Mouse (Mus musculus) spleen, postnatal 36 days (tissue): ENCODE data around the gene Acta2.

Source experiments
- DNase-seq, 2 experiments: peaks; one replicate each; pipeline ENCODE4 v3.0.0; 2022; ENCODE audit warnings: low spot score in 2 of 2, mixed read lengths in 1 of 2

Gene Acta2

DNA sequence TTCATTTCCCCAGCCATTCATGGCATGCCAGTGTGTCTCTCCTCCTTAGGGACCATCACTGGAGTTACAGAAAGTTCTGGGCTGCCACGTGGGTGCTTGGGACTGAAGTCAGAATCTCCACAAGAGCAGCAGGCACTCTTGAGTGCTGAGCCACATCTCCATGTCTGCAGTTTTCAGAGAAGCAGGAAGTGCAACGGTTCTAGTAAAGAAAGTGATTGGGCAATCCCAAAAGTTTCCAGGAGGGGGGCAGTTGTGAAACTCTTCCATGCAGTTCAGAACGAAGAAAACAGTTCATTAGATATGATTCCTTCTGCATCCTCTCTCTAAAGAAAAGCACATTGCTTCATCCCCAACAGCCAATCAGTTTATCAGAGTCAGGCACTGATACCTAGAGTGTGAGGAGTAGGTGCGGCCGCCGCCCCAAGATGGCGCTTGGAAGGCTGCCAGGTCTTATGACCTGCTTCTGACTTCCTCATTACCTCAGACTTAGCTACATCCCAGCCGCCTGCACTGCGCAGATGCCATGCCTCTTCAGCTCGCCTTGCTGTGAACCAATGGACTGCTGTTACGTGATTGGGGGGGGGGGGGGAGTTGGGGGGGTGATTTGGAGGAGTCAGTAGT is 14.8 kb upstream of the Acta2 start:
- DNase-seq = peak in 1 of 2 experiments; percentile 11

DNA sequence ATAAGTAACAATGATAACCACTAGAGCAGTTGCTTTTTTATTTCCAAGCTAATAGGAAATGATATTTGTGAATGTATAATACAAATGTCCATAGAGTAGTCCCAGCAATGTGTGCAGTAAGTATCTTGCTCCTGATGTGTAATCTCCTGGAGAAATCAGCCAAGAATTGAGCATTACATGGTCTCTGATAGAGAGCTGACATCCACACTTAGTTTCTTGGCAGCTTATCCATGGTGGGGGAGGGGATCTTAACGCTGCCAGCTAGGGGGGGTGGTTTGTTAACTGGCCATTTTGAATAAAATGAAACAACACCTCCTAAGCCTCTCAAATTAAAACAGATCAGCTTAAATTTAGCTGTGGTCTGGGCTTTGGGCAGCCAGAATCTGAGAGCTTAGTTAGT is 13.6 kb upstream of the Acta2 start:
- DNase-seq = no peak

DNA sequence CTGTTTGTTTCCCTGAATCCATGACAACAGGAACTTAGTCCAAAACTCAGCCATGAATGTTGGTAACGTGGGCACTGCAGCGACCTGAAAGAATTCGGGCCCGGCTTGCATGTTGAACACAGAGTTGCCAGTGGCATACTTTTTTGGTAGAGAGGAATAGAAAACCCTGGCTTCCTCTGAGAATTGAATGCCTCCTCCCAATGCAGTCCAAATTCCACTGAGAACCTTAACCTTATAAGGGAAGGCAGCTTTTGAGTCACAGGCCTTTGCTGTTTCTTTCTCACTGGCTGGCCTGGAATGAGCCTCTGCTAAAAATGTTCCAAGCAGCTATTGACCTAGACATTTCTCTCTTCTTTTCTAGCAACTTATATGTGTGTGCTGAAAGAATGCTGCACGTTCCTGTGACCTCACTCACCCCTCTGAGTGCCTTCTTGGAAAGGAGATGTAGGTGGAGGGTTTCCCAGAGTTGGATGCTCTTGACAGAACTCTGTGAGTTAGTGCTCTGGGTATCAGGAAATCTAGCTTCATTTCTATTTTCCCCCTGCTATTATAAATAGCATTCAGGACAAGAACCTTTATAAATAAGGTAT is 10.3 kb upstream of the Acta2 start:
- no peak for DNase-seq

DNA sequence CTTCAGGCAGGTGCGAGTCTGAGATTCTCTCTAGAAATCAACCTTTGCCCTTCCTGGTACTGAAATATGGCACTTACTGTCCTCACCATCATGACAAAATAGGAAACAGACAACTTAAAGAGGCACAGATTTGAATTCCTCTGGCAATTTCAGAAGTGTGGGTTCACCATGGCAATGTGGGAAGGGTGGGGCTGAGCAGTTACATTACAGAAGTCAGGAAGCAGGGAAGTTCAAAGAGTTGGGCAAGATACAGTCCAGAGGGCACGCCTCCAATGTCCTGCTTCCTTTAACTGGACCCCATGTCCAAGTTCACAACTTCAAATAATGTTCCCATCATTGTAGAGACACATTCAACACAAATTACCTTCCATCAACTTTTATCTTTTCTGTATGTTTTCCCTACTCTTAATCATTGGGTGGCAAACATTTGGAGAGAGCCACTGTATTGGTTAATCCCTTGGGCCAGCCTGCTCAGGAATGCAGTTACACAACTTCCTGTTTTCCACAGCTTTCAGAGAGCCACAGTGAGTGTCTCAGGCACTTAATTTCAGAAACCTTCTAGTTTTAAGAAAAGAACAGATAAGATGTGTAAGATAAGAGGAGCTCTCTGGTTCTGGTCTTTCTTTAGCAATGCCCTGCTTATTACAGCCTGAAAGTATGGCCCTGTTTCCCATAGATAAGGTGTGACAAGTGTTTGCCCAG is 7.0 kb upstream of the Acta2 start:
- no peak for DNase-seq

DNA sequence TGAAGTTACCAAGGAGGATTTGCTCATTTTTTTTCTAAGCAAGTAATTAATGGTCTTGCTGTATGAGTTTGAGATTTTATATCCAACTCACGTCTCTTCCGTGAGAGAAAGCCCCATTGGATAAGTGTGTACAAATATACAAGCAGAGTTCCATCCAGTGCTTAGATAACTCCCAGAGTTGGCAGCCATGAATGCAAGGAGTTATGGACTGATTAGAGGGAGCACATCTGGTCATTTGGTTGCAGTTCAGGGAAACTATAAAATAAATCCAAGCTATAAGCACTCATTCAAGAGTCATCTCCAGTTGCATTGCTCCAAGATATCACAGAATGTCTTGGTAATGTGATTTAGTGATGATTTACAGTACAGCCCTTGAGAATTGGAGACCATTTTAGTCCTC is 1.5 kb upstream of the Acta2 start:
- no peak for DNase-seq

DNA sequence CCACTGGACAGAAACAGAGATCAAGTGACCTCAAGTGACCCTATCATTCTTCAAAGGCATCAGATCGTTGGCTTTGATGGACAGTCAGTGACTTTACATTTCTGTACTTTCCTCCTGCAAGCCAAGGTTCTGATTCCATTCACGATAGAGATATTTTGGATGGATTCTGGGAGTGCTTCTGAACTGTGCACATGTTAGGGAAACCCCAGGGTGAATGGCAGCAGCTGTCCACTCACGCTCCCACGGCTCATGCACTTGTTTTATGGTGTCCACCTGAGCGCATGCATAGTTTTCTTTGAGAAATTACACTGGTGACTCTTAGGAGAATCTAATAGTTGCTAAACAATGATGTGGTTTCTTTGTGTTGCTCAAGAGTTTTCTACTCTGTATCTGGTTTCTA is 759 bp upstream of the Acta2 start:
- no peak for DNase-seq

DNA sequence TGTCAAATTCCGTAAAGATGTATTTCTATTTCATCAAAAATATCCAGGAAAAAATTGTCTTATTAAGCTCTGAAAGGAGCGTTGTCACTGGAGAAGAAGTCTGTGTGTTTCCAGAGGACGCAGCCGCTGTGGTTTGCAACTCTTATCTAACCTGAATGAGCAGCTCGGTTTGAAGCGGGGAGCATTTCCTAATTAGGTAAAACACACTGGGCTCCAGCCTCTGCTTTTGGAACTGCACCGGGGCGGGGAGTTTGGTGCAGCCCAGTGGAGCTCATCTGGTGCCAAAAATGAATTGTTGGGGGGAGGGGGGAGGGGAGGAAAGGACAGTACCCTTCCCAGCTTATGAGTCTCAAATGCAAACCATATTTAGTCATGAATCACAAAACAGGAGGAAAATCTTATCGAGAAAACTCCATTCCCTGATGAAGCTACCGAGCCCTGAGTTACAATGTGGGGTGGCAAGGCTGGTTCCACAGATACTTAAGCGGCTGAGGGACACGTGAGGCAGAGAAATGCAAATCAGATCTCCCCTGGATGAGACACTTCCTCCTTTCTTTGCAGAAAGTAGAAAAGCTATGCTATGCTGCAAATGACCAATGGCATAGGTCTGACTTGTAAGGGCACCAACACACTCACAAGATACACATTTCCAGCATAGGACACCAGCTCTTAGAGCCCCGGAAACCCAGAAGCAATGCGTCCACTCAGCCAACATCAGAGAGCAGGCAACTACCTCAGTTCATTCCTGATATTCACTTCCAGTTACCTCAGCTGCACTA is 1.1 kb downstream of the Acta2 start:
- peak; percentile 65 to 73 for DNase-seq

DNA sequence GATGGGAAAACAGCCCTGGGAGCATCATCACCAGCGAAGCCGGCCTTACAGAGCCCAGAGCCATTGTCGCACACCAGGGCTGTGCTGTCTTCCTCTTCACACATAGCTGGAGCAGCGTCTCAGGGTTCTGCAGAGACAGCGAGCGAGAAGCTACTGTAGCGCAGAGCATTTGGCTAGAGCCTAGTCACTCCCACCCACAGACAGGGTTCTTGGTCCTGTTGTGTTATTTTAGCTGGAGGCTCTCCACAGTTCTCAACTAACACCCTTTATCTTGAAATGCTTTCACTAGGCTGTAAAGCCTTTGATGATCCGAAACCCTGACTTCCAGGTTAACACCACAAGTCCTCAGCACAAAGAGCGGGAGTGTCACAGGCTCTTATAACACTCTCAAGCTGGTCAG is 2.9 kb downstream of the Acta2 start:
- DNase-seq = no peak

DNA sequence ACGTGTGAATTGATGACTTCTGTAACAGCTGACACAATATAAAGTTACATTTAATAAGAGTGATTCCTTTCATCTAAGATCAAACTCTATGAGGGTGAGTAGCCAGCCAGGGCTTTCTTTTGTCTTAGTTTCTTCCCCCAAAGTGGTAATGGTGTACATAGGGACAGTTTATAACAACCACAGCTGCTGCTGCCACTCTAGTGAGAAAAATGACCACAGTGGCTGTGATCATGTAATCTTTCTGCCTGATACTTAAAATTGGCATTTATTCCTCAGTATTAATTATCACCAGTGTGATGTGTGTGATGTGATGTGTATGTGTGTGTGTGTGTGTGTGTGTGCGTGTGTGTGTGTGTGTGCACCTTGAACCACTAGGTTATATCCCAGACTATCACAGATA is 3.5 kb downstream of the Acta2 start:
- DNase-seq = no peak

DNA sequence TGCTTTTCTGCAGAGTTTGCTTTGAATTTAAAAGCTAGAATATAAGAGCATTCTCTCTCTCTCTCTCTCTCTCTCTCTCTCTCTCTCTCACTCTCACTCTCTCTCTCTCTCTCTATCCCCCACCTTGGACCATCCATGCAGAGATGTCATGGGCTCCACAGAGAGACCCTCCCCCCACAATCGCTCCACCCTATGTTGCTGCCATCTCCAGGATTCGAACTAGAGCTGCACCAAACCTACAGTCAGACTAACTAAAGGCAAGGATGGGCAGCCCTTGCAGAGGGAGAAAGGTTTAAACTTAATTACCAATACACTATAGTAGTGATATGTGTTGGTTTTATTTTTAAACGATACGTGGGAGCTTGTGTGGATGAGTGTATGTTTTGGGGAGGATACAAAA is 4.8 kb downstream of the Acta2 start:
- DNase-seq = no peak

DNA sequence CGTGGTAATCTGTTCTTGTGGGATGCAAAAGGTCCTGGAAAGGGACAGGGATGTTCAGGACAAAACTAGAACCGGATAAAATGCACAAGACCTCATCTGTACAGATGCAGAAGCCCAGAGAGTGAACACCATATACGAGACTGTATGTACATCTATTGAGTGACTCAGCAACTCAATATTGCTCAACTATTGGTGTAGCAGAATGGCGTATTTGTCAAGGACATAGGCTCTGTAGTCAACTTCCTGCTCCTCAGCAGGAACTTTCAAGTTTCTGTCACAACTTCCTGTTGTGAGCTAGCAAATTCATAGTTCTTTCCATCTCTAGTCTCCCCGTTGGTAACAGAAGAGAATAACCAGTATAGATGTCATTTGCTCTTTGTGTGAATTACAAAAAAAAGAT is 6.8 kb downstream of the Acta2 start:
- DNase-seq = peak in 1 of 2 experiments; percentile 11

DNA sequence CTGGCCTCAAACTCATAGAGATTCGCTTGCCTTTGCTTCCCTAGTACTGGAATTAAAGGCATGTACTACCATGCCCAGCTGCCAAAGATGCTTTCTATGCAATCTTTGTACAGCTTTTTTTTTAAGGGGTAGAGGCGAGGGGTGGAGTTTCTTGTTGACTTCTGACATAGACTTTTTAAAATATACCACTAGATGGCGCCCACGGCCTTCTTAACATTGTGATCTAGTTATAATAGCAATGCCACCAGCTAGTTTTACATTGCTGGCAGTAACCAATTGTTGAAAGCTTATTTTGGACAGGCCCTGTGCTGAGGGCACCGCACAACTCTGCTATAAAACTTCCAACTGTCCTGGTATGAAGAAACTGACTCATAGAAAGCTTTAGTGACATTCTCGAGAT is 11.3 kb downstream of the Acta2 start:
- DNase-seq = peak; percentile 39 to 66

DNA sequence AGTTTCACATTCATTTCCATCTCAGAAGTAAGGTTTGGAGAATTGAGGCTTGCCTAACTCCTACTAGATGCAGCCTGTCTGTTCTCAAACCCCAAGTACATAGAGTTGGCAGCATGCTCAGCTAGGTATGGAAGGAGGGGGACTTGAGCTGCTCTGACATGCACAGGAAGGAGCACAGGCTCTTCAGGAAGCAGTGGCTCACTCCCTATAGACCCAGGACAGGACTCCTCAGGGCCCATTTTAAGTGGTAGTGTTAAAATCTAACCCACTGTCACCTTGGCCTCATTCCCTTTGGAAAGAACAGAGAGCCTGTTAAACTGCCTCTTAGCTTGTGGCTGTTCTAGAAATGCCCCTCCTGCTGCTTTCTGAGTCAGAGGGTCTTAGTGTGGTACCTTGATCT is 12.5 kb downstream of the Acta2 start:
- DNase-seq = no peak

DNA sequence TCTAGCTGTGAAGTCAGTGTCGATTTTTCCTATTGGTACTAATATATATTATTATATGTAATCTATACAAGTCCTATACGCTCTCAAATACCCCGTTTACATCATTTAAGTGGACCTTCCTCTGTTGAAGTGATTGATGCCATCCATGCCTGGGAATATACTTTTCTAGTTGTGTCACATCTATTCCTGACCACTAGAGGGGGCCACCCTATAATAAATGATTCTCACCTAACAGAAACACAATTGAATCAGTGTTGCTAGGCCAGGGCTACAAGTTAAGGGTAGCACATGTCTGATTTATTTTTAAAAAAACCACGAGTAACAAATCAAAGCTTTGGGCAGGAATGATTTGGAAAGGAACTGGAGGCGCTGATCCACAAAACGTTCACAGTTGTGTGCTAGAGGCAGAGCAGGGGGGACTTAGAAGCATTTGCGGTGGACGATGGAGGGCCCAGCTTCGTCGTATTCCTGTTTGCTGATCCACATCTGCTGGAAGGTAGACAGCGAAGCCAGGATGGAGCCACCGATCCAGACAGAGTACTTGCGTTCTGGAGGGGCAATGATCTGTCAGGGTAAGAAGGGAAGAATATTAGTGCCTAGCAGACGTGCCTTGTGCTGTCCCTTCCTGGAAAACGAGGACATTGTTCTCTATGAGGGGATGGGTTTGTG is 14.0 kb downstream of the Acta2 start:
- DNase-seq = peak; percentile 21 to 41

DNA sequence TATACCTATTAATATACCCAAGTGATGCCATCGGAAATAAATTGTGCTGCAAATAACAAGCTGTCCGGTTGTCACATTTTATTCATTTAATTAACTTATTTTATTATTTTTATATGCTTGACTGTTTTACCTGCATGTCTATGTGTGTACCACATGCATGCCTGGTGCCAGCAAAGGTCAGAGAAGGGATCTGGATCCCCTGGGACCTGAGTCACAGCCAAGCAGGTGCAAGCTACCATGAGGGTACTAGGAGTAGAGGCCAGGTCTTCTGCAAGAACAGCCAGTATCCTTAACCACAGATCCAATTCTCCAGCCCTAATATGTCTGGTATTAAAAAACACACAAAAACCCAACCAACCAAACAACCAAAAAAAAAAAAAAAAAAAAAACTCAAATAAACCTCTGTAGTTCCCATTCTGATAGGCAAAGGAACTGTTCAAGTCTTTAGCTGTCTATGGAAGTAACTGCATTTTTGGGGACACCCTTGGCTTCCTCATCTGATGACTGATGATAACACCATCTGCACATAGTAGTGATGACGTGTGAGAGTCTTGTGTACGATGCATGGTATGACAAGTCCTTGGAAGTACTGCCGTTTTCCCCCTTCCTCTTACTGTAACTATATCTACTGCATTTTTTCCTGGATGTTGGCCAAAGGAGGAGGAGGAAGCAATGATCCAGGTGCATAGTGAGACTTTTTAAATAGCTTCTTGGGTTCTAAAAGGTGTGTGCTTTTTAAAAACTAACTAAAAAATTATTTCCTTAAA is 14.9 kb downstream of the Acta2 start:
- no peak for DNase-seq

DNA sequence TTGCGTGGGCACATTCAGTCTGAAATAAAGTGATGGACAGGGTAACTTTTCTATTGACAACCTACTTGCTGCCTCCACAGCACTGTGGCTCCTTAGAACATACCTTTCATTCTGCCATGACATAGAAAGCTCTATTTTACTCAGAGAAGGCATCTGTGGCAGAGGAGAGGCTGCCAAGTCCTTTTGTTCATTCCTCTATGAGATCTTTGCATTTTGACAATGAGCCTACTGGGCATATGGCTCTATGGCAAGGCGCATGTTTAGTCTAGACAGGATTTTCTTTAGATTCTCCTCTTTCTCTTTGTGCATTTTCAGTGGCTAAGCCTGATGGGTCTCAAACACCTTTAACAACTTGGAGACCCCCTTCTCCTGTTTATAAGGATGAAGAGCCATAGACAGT is 17.6 kb downstream of the Acta2 start:
- no peak for DNase-seq

DNA sequence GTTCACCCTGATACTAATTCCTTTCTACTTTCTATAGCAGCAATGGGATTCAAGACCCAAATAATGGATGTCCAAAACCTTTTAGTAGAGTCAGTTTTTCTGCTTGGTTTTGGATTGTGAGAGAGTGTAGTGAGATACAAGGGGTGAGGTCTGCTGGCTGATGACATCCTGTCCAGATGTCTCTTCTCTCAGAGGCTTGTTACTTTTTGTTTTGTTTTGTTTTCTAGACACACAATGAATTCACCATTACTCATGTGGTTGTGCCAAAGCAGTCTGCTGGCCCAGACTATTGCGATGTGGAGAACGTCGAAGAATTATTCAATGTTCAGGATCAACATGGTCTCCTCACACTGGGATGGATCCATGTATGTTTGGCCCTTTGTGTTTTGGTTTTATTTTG is 19.3 kb downstream of the Acta2 start:
- DNase-seq = no peak

DNA sequence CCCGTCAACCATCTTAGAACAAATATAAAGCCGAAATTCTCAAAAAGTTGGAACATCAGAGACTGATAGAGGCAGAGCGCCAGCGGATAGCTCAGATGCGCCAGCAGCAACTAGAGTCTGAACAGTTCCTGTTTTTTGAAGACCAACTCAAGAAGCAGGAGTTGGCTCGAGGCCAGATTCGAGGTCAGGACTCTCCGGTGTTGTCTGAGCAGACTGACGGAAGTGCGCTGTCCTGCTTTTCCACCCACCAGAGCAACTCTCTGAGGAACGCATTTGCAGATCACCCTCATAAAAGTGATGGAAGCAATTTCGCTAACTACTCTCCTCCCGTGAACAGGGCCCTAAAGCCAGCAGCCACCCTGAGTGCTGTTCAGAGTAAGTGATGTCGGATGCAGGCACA is 21.4 kb downstream of the Acta2 start:
- peak; percentile 66 to 69 for DNase-seq

DNA sequence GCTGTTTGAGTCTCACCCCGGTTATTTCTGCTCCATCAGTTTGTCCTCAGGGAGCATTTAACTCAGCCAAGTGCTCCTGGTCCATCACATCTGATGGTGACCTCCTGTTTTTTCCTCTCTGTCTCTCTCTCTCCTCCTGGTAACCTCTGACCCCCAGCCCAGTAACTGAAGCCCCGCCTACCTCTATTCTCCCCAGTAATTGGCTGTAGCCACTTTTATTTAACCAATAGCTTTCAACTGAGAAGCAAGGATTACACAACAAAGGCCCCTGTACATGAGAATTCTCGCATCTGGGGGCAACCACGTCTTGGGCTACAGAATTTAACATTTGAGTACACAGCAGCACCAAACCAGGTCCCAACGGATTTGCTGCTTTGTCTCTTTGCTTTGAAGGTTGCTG is 23.1 kb downstream of the Acta2 start:
- DNase-seq = no peak

DNA sequence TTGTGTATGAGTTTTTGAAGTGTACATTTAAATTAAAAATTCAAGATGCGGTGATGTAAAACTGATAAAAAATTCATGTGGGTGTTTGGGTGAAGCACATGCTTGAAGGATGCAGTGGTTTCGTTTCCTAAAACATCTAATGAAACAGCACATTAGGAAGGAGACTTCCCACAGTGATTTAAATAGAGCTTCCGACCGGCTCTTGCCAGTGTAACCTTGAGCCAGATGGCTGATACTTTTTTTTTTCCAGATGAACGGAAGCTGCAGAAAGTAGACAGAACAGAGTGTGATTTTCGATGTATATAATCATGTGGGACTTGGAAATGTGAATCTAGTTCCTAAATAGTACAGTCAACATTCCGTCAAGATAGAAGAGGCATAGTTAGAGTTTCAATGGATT is 23.8 kb downstream of the Acta2 start:
- no peak for DNase-seq

DNA sequence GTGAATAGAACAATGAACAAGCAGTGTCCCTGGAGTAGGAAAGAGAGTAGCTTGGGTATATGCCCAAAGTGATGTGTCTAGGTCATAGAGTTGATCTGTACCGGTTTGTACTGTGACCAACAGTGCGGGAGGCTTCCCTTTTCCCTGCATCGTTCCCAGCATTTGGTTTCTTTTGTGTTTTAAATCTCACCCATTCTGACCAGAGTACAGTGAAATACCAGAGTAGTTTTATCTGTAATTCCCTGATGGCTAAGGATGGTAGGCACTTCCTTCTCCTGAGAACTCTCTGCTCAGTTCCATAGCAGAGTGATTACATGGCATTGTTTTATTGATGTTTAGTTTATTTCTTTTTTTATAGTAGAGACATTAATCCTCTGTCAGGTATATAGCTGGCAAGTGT is 32.6 kb downstream of the Acta2 start:
- DNase-seq = no peak
